Mouse (Mus musculus) thymus, adult 2 months (tissue): ENCODE data around the gene Fam180a.

Experiments used
- CTCF ChIP-seq: fragments of 200-500 bp; IDR thresholded peaks from 2 replicates; pipeline ENCODE4 v1.5.1; 2012; ENCODE audit warnings: mild to moderate bottlenecking, control low read depth, low read length, moderate library complexity, borderline replicate concordance; ENCODE audit not compliant: control insufficient read depth, poor library complexity, insufficient read depth; ENCODE audit errors: extremely low read depth
- POLR2A ChIP-seq: fragments of 200-500 bp; IDR thresholded peaks from 2 replicates; pipeline ENCODE4 v1.6.1; 2012; ENCODE audit warnings: mild to moderate bottlenecking, low read length, control low read depth, moderate library complexity; ENCODE audit not compliant: control insufficient read depth, poor library complexity, insufficient read depth; ENCODE audit errors: extremely low read depth

DNA sequence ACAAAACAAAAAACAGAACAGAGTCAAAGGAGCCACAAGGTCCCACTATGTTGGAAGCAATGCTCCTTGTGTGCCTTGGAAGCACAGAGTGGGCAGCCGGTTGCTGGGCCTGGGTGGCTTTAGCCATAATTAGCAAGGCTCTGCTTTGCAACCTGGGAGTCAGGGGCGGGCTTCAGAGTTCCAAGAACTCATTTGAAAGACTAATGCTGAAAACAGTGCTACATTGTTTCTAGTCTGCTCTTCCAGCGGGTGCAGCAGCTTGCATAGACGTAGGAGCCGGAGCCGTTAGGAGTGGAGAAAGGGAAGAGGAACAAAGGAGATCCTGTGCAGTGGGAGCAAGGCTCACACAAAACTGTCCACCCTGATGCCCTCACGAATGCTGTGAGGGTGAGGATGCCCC, 37.0 kb downstream of the Fam180a start:
- TF ChIP-seq CTCF (no peak), POLR2A (no peak)
